Mouse (Mus musculus) adrenal gland, postnatal 36 days (tissue): ENCODE results near the gene Rad1. TPM values are rescaled to one million over a fixed set of nuclear protein-coding genes. Genes with fewer than 3 reads are reported as not detected.
"Not testable (repeated sequence)": the region's sequence is repeated elsewhere in the genome, so short reads cannot be mapped to it uniquely, and the experiment has no call there.

Experiments
- DNase-seq, 2 experiments: peaks; one replicate each; pipeline ENCODE4 v3.0.0; 2021; ENCODE audit warnings: mixed read lengths in 1 of 2
- long read RNA-seq, 2 experiments: library from polyadenylated mRNA; stranded (forward); transcript quantifications; one replicate each; pipeline ENCODE4 v2.0.0; 2021; ENCODE audit warnings: borderline sequencing depth in 2 of 2
- total RNA-seq, 2 experiments: library from RNA; stranded (reverse); gene quantifications; 2 replicates each; pipeline ENCODE4 v1.2.3; 2021

Gene Rad1
- 10 to 100 TPM; 14.5 to 14.9 TPM for total RNA-seq
- long read RNA-seq, experiment 1, transcript Rad1-201 (6 exons, 1,514 nt) = major isoform, 10 of 29 reads
- long read RNA-seq, experiment 1, partial matches to known transcripts = 8 of 29 reads
- long read RNA-seq, experiment 1, other reads (novel, unspliced or antisense) = 11 of 29 reads
- long read RNA-seq, experiment 2, partial matches to known transcripts = 3 of 14 reads
- long read RNA-seq, experiment 2, other reads (novel, unspliced or antisense) = 7 of 14 reads

GRCm38 (mm10) chr15:10485484-10486364, at the start of gene Rad1, which contains the start of gene Brix1:
Gene Rad1 (plus strand): TSS chr15:10486018.
Gene Brix1 (minus strand): TSS chr15:10485947.
- peak; percentile 96 for DNase-seq

- DNase-seq = no peak
These were observed 48.9 kb upstream of the Rad1 start for GRCm38 (mm10) chr15:10436893-10437292.

GRCm38 (mm10) chr15:10439963-10440362, 45.9 kb upstream of the Rad1 start:
- DNase-seq = peak; percentile 51 to 60

GRCm38 (mm10) chr15:10441493-10441892, 44.3 kb upstream of the Rad1 start:
- no peak for DNase-seq

- DNase-seq = no peak
These were observed 43.5 kb upstream of the Rad1 start for GRCm38 (mm10) chr15:10442275-10442674.

- peak; percentile 37 to 42 for DNase-seq
These were observed 38.7 kb upstream of the Rad1 start for GRCm38 (mm10) chr15:10447102-10447501.

DNA sequence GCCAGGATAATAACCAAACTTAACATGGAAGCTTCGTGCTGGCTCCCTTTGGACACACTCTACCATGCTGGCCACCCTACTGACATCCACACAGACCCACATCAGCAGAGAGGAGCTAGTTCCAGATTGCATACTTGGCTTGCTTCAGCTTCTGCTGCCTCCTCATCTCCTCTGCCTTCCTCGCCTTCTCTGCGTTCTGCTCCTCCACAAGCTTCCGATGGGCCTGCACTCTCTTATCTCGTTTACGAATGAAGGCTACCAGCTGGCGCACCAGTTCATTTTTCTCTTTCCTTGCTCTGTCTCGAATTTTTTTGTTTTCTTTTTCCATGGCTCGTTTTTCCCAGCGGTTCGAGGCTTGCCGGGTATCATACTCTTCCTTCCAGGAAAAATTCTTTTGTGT, 24.8 kb upstream of the Rad1 start:
- DNase-seq = no peak

GRCm38 (mm10) chr15:10463555-10463954, 22.3 kb upstream of the Rad1 start:
- no peak for DNase-seq

GRCm38 (mm10) chr15:10464678-10465077, 21.1 kb upstream of the Rad1 start:
- no peak for DNase-seq

- DNase-seq = no peak
These were observed 17.1 kb upstream of the Rad1 start for GRCm38 (mm10) chr15:10468761-10469160.

DNA sequence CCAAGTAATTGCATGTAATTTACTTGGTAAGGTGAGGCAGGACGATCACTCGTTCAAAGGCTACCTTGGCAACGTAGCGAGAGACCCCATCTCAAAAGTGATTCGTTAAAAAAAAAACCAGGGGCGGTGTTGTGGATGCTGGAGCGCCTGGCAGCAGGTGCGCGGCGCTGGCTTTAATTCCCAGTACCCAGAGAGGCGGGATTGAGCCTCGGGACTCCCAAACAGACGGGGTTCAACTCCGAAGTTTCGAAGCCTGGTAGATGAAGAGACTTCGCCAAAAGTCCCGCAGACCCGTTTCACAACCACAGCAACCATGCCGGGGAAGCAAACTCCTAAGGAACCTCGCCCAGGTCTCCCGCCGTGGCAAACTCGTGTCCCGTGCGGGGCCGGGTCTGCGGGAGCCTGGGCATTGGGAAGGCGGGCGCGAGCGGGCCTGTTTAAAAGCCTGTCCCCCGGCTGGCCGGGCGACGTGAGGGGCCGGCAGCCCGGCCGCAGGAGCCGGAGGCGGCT, 16.1 kb upstream of the Rad1 start:
- no peak for DNase-seq

DNA sequence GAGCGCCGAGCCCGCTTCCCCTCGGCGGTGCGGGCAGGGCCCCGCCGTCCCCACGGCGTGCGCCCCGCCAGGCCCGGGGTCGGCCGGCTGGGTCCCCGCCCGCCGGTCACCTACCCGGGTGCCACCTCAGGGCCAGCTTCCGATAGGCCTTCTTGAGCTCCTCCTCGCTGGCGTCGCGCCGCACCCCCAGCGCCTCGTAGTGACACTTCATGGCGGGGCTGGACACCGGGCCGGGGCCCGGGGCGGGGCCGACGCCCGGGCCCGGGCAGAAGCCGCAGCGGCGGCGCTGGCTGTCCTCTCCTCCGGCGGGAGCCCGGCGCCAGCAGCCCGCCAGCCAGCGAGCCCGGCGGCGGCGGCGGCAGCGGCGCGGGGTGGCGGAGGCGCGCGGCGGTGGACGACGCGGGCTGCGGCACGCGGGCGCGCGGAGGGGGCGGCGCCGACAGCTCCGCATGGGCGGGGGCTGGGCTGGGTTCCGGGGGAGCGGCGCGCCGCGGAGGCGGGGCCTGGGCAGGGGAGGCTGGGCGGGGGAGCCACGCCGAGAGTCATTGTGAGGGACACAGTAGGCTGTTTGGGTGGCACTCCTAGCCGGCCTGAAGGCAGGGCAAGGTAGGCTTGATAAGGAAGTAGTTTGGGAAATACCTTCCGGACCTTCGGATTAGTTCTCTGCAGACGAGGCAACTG, 15.5 kb upstream of the Rad1 start, which contains the start of gene Dnajc21:
Gene Dnajc21, minus strand, starts transcription at position 366 of the 681 bp plus-strand sequence.
- DNase-seq = peak; percentile 92 to 95

DNA sequence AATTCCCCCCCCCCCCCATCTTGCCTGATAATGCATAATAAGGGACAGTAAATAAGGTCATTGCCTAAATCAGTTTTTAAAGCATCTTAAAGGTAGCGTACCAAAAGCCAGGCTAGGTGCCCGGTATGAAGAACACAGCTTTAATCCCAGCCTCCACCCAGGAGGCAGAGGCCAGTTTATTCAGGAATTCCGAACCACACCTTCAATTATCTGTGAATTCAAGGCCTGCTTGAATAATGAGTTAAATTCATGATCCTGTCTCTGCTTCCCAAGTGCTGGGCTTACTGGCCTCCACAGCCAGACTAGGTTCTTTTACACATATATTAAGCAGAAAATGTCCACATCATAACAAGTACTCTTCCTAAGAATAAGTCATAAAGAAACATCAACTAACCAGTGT, 14.9 kb upstream of the Rad1 start:
- DNase-seq = no peak

DNA sequence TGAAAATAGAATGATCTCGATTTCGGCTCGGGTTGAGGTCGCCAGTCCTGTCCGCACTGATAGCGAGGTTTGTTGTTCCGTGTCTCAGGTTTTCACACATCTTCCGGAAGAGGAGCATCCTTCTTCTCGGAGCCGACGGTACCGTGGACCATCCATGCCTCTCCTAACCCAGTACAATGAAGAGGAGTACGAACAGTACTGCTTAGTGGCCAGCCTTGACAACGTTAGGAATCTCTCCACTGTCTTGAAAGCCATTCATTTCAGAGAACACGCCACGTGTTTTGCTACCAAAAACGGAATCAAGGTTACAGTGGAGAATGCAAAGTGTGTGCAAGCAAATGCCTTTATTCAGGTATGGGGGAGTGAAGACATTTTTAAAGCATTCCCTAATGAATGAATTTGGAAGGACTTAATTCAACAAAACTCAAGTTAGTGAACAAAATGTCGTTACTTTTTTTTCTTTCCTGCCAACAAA, 584 bp downstream of the Rad1 start:
- no peak for DNase-seq

GRCm38 (mm10) chr15:10487246-10487645, 1.4 kb downstream of the Rad1 start:
- no peak for DNase-seq

DNA sequence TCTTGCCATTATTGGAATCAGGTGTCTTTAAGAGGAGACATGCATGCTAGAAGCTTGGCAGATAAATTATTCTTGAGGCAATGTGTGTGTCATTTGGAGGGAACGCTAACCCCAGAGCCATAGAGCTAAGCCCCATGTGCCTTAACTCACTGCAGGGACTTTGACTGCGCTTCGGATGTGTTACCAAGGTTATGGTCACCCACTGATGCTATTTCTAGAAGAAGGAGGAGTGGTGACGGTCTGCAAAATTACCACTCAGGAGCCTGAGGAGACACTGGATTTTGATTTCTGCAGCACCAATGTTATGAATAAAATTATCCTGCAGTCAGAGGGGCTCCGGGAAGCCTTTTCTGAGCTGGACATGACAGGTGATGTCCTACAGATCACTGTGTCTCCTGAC, 4.3 kb downstream of the Rad1 start:
- no peak for DNase-seq

DNA sequence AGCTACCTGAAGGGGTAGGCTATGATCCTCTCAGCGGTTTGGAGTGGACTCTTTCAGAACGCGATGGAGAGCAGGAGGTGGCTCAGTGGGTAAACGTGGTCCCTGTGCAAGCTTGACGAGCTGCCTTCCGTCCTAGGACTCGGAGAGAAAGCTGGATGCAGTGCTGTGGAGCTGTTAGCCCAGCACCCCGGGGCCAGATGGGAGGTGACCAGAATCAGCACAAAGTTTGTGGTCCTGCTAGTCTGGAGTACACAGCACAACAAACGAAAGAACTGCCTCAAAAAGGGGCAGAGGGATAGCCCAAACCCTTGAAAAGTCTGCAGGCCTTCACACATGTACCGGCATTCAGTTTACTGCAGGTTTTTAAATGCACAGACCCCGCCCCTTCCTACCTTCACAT, 10.1 kb downstream of the Rad1 start:
- DNase-seq = no peak

- DNase-seq = not testable (repeated sequence)
These were observed 10.9 kb downstream of the Rad1 start for GRCm38 (mm10) chr15:10496696-10497095.

- DNase-seq = no peak
These were observed 13.8 kb downstream of the Rad1 start for GRCm38 (mm10) chr15:10499593-10499992.

DNA sequence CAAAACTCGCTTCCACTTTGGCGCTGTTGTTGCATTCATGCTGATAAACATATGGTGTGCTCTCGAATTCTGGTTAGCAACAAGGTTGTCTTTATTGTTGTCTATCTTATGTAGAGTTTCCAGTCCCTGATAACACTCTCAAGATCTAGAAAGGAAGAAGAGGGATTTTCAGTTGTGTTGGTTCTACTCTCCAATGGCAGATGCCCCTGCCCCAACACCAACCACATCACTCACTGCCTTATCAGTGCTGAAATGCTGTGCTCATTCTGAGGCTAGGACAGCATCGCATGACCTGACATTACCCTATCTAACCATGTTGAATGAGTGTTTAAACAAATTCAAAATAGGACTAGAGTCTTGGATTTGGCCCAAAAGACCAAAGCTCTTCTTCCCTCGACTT, 14.2 kb downstream of the Rad1 start:
- DNase-seq = no peak

DNA sequence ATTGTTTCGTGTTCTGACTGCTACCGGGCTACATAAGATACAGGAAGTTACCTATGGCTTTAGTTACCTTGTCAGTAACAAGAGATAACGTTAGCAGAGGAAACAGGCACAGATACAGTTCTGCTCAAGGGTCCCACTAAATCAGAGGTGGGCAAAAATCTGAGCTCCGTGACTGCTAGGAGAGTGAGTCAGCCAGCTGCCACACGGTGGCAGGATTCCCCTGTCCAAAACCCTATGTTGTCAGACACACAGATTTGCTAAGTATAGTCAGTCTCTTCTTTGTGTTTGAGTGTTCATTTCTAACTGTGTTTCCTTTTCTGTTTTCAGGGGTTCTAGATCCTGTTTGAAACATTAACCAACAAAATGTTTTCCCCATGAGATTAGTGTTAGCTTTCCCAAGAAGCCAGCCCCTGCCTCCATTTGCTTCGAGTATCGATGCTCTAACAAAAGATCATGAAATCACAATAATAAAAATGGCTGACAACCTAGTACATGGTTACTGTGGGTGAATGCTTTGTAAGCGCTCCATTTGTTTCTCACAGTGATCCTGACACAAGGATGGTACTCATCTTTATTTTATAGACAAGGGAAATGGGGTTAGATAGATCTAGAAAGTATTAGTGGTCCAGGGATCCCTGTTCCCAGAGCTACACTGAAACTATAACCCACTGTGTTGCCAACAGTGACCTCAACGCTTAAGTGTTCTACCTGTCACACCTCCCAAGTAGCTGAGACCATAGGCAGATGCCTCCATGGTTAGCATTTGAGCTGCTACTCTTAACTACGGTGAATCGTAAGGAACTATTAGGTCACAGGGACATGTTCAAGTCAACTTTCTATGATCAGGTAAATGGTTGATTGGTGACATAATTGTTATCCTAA, 15.3 kb downstream of the Rad1 start:
- DNase-seq = peak; percentile 57 to 66
